Mouse (Mus musculus): ENCODE measurements around the gene Aqp9. TPM values are rescaled to one million over a fixed set of nuclear protein-coding genes. Genes with fewer than 3 reads are reported as not detected.

The Aqp9 gene
- polyA plus RNA-seq, 1 experiment = 0.01 TPM

DNA sequence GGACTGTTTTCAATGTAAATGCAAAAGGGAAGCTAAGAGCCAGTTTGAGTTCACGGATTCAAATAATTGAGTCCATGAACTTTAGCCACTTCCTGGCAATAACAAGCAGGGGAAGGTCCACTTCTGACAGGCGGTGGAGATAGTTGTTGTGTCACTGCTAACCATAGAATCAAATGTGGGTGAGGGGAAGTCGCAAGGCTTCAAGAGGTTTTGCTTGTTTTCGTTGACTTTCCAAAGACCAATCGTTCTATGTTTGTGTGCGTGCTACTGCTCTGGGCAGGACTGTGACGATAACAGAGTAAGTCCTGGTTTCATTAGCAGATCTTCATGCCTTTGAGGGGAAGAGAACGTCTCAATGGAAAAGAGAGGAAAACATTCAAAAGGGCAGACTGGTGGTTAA lies 28.3 kb downstream of the Aqp9 start:
- H3K36me3 ChIP-seq (ENCODE audit: control insufficient read depth, insufficient read depth) = no peaks in the 10 kb centered on the region
- H3K79me2 ChIP-seq (ENCODE audit: control insufficient read depth, insufficient read depth) = no peaks in the 10 kb centered on the region
- H3K27me3 ChIP-seq (ENCODE audit: control insufficient read depth, insufficient read depth, insufficient read length) = peaks cover 4% of the 10 kb centered on the region
- H3ac ChIP-seq (ENCODE audit: control insufficient read depth, insufficient read length, low read depth) = no peak overlapping the region
- H3K4me3 ChIP-seq (ENCODE audit: insufficient read depth, poor library complexity, severe bottlenecking) = no peak overlapping the region
- TF ChIP-seq MAX (IDR thresholded peaks at IDR 0.05) = no peak
- no peak for TF ChIP-seq MYOG (IDR thresholded peaks at IDR 0.05; ENCODE audit: control insufficient read depth, extremely low read depth, insufficient read length)
- no peak for TF ChIP-seq FOSL1 (IDR thresholded peaks at IDR 0.05; ENCODE audit: insufficient read depth, low read length, poor library complexity, severe bottlenecking)
- TF ChIP-seq CTCF (IDR thresholded peaks at IDR 0.05; ENCODE audit: control insufficient read depth, insufficient read depth, insufficient read length) = no peak
- TF ChIP-seq USF1 (IDR thresholded peaks at IDR 0.05; ENCODE audit: low read depth) = no peak
- TF ChIP-seq MYOD1 (IDR thresholded peaks at IDR 0.05; ENCODE audit: control insufficient read depth, insufficient read length, low read depth) = no peak
- no peak for TF ChIP-seq CEBPB (IDR thresholded peaks at IDR 0.05; ENCODE audit: low read depth)
- no peaks in the 10 kb centered on the region for H3K79me3 ChIP-seq (ENCODE audit: low read depth)

DNA sequence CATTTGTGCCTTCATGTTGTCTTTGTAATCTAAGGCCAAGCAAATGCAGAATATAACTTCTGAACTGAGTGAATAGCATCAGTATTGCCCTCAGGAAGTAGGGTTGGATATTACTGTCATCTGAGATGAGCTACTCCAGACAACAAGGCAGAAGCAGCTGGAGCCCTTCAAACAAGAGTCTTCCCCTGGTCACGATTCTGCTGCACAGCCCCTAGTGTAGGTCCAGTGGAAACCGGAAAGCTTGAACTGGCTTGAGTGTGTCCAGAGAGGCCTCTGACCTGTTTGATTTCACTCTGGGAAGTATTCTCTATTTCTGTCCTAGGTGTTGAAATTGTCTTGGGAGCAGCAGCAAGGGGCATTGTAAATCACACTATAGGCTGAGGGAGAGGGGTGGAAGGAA lies 29.5 kb downstream of the Aqp9 start:
- Histone ChIP-seq H3K79me2 (ENCODE audit: control insufficient read depth, insufficient read depth) (no peaks in the 10 kb centered on the region), H3K27me3 (ENCODE audit: control insufficient read depth, insufficient read depth, insufficient read length) (peaks cover 4% of the 10 kb centered on the region), H3ac (ENCODE audit: control insufficient read depth, insufficient read length, low read depth) (no peak overlapping the region), H3K36me3 (ENCODE audit: control insufficient read depth, insufficient read depth) (no peaks in the 10 kb centered on the region), H3K4me3 (ENCODE audit: insufficient read depth, poor library complexity, severe bottlenecking) (no peak overlapping the region), H3K79me3 (ENCODE audit: low read depth) (no peaks in the 10 kb centered on the region)
- TF ChIP-seq FOSL1 (IDR thresholded peaks at IDR 0.05; ENCODE audit: insufficient read depth, low read length, poor library complexity, severe bottlenecking) = no peak
- no peak for TF ChIP-seq CEBPB (IDR thresholded peaks at IDR 0.05; ENCODE audit: low read depth)
- no peak for TF ChIP-seq USF1 (IDR thresholded peaks at IDR 0.05; ENCODE audit: low read depth)
- no peak for TF ChIP-seq MAX (IDR thresholded peaks at IDR 0.05)
- TF ChIP-seq CTCF (IDR thresholded peaks at IDR 0.05; ENCODE audit: control insufficient read depth, insufficient read depth, insufficient read length) = no peak
- no peak for TF ChIP-seq MYOG (IDR thresholded peaks at IDR 0.05; ENCODE audit: control insufficient read depth, extremely low read depth, insufficient read length)
- TF ChIP-seq MYOD1 (IDR thresholded peaks at IDR 0.05; ENCODE audit: control insufficient read depth, insufficient read length, low read depth) = no peak

DNA sequence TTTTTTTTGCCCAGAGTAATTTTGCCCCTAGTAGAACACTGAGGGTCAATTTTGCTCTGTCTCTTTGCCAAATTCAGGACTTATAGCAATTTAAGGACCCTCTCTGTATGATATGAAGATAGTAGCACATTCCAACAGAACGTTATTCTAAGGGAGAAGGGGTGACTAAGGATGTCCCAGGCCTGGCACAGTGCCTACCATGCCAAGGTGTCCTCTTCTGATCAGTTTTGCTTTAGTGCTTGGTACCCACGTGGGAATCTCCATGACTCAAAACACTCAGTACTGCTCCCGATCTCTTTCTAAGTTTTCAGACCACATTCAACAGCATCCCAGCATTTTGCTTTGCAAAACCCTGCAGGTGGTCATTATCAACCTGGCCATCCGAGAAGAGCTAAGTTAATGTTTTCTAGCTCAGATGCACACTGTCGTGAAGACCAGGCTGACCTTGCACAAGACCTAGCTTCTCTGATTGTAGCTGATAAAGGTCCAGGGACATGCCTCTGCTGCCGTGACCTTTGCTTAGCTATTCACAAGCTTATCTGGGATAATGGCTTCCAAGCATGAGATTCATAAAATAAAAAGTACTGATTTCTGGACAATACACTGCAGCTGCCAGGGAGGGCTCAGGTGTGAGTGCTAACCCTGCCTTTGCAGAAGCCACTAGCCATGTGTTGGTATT lies 31.1 kb downstream of the Aqp9 start:
- TF ChIP-seq MAX (IDR thresholded peaks at IDR 0.05) = no peak
- no peak for TF ChIP-seq MYOG (IDR thresholded peaks at IDR 0.05; ENCODE audit: control insufficient read depth, extremely low read depth, insufficient read length)
- no peak for TF ChIP-seq USF1 (IDR thresholded peaks at IDR 0.05; ENCODE audit: low read depth)
- no peak for TF ChIP-seq MYOD1 (IDR thresholded peaks at IDR 0.05; ENCODE audit: control insufficient read depth, insufficient read length, low read depth)
- TF ChIP-seq CTCF (IDR thresholded peaks at IDR 0.05; ENCODE audit: control insufficient read depth, insufficient read depth, insufficient read length) = no peak
- no peak for TF ChIP-seq FOSL1 (IDR thresholded peaks at IDR 0.05; ENCODE audit: insufficient read depth, low read length, poor library complexity, severe bottlenecking)
- no peak for TF ChIP-seq CEBPB (IDR thresholded peaks at IDR 0.05; ENCODE audit: low read depth)
- no peaks in the 10 kb centered on the region for H3K79me2 ChIP-seq (ENCODE audit: control insufficient read depth, insufficient read depth)

DNA sequence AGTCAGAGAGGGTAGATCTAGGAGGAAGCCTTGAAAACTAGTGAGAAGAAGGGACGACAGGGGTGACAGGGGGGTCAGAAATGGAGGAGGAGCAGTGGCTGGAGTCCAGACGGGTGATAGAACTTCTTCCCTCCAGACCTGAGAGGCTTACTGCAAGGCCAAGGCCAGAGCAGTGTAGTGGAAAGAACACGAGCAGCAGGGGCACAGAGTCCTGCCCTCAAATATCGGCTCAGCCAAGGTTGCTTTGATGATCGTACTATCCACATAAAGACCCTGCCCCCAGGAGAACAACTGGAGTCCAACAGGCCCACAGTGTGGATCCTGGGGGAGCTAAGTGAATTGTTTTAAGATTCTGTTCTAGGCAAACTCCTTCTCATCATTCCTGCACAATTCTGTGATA lies 33.4 kb downstream of the Aqp9 start:
- Histone ChIP-seq H3K4me3 (ENCODE audit: insufficient read depth, poor library complexity, severe bottlenecking) (no peak overlapping the region), H3K36me3 (ENCODE audit: control insufficient read depth, insufficient read depth) (no peaks in the 10 kb centered on the region), H3K79me3 (ENCODE audit: low read depth) (no peaks in the 10 kb centered on the region), H3K27me3 (ENCODE audit: control insufficient read depth, insufficient read depth, insufficient read length) (peaks cover 24% of the 10 kb centered on the region), H3K79me2 (ENCODE audit: control insufficient read depth, insufficient read depth) (no peaks in the 10 kb centered on the region), H3ac (ENCODE audit: control insufficient read depth, insufficient read length, low read depth) (no peak overlapping the region)
- no peak for TF ChIP-seq MYOG (IDR thresholded peaks at IDR 0.05; ENCODE audit: control insufficient read depth, extremely low read depth, insufficient read length)
- no peak for TF ChIP-seq FOSL1 (IDR thresholded peaks at IDR 0.05; ENCODE audit: insufficient read depth, low read length, poor library complexity, severe bottlenecking)
- no peak for TF ChIP-seq MAX (IDR thresholded peaks at IDR 0.05)

More for the DNA sequence above, 31.1 kb downstream of the Aqp9 start:
- Histone ChIP-seq H3K27me3 (ENCODE audit: control insufficient read depth, insufficient read depth, insufficient read length) (peaks cover 13% of the 10 kb centered on the region), H3K79me3 (ENCODE audit: low read depth) (no peaks in the 10 kb centered on the region), H3ac (ENCODE audit: control insufficient read depth, insufficient read length, low read depth) (no peak overlapping the region), H3K36me3 (ENCODE audit: control insufficient read depth, insufficient read depth) (no peaks in the 10 kb centered on the region), H3K4me3 (ENCODE audit: insufficient read depth, poor library complexity, severe bottlenecking) (no peak overlapping the region)

DNA sequence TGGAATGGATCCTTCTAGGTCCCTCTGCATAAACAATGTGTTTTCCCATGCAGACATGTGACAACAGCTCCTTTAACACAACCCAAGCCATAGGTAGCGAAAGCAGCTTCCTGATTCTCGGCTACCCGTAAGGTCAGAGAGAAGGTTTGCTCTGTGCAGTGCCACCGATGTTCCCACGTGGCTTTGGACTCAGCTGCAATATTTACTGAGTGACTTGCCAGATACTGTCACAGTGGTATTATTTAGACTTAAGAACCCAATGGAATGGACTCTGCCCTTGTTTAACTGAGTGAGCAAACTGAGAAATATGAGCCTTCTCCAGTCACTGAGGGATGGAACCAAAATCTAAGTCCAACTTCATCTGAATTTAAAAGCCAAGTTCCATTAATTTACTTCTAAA lies 35.3 kb downstream of the Aqp9 start:
- H3K4me3 ChIP-seq (ENCODE audit: insufficient read depth, poor library complexity, severe bottlenecking) = no peak overlapping the region
- H3K27me3 ChIP-seq (ENCODE audit: control insufficient read depth, insufficient read depth, insufficient read length) = peaks cover 25% of the 10 kb centered on the region
- H3K79me2 ChIP-seq (ENCODE audit: control insufficient read depth, insufficient read depth) = no peaks in the 10 kb centered on the region
- TF ChIP-seq CEBPB (IDR thresholded peaks at IDR 0.05; ENCODE audit: low read depth) (no peak), FOSL1 (IDR thresholded peaks at IDR 0.05; ENCODE audit: insufficient read depth, low read length, poor library complexity, severe bottlenecking) (no peak), MYOD1 (IDR thresholded peaks at IDR 0.05; ENCODE audit: control insufficient read depth, insufficient read length, low read depth) (no peak), CTCF (IDR thresholded peaks at IDR 0.05; ENCODE audit: control insufficient read depth, insufficient read depth, insufficient read length) (no peak), USF1 (IDR thresholded peaks at IDR 0.05; ENCODE audit: low read depth) (no peak), MYOG (IDR thresholded peaks at IDR 0.05; ENCODE audit: control insufficient read depth, extremely low read depth, insufficient read length) (no peak), MAX (IDR thresholded peaks at IDR 0.05) (no peak)
- H3K36me3 ChIP-seq (ENCODE audit: control insufficient read depth, insufficient read depth) = no peaks in the 10 kb centered on the region
- H3ac ChIP-seq (ENCODE audit: control insufficient read depth, insufficient read length, low read depth) = no peak overlapping the region
- no peaks in the 10 kb centered on the region for H3K79me3 ChIP-seq (ENCODE audit: low read depth)

DNA sequence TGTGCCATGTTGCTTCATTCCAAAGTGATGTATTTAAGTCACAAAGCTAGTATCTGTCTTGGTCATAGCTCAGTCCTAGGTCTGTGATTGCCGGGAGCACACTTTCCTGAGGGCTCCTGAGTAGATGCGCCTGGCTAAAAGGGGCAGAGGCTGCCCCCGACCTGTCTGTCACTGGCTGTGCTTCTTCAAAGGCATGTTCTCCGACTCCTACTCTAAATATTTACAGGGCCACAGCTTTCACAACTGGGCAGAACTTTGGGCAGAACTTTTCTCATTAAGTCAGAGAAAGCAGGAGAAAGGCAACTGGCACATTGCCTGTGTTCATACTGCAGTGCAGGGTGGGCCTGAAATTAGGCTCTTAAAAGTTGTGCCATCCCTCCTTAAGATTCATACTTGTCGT lies 36.7 kb downstream of the Aqp9 start:
- H3K27me3 ChIP-seq (ENCODE audit: control insufficient read depth, insufficient read depth, insufficient read length) = peaks cover 25% of the 10 kb centered on the region
- no peak for TF ChIP-seq CEBPB (IDR thresholded peaks at IDR 0.05; ENCODE audit: low read depth)
- TF ChIP-seq MYOD1 (IDR thresholded peaks at IDR 0.05; ENCODE audit: control insufficient read depth, insufficient read length, low read depth) = no peak
- no peak for TF ChIP-seq USF1 (IDR thresholded peaks at IDR 0.05; ENCODE audit: low read depth)
- TF ChIP-seq MAX (IDR thresholded peaks at IDR 0.05) = no peak
- no peak for TF ChIP-seq CTCF (IDR thresholded peaks at IDR 0.05; ENCODE audit: control insufficient read depth, insufficient read depth, insufficient read length)
- no peak for TF ChIP-seq MYOG (IDR thresholded peaks at IDR 0.05; ENCODE audit: control insufficient read depth, extremely low read depth, insufficient read length)
- TF ChIP-seq FOSL1 (IDR thresholded peaks at IDR 0.05; ENCODE audit: insufficient read depth, low read length, poor library complexity, severe bottlenecking) = no peak
- no peaks in the 10 kb centered on the region for H3K79me2 ChIP-seq (ENCODE audit: control insufficient read depth, insufficient read depth)
- no peak overlapping the region for H3K4me3 ChIP-seq (ENCODE audit: insufficient read depth, poor library complexity, severe bottlenecking)
- no peaks in the 10 kb centered on the region for H3K36me3 ChIP-seq (ENCODE audit: control insufficient read depth, insufficient read depth)
- H3ac ChIP-seq (ENCODE audit: control insufficient read depth, insufficient read length, low read depth) = no peak overlapping the region
- no peaks in the 10 kb centered on the region for H3K79me3 ChIP-seq (ENCODE audit: low read depth)
